Mouse (Mus musculus): Measurements from ENCODE around the gene Nr6a1. TPM values are rescaled to one million over a fixed set of nuclear protein-coding genes. Genes with fewer than 3 reads are reported as not detected.

The Nr6a1 gene
- polyA plus RNA-seq, 1 experiment from 2014 or later = 1.9 TPM

- no peak for ATAC-seq (replicated peaks; ENCODE audit: insufficient number of reproducible peaks, low FRiP score, low TSS enrichment)
- H3K9me3 ChIP-seq (replicated peaks; ENCODE audit: control insufficient read depth, low read length) = no peaks in the 10 kb centered on the region
- no peak overlapping the region for H3K4me3 ChIP-seq (ENCODE audit: low read depth, low read length)
- H3K9ac ChIP-seq (ENCODE audit: low read depth, low read length) = no peak overlapping the region
- no peak overlapping the region for H3K4me2 ChIP-seq
- H3K4me1 ChIP-seq (ENCODE audit: control insufficient read depth, insufficient read depth, low read length) = peaks cover 7% of the 10 kb centered on the region
- no peak overlapping the region for H3K27ac ChIP-seq (ENCODE audit: low read depth, low read length)
- no peaks in the 10 kb centered on the region for H3K27me3 ChIP-seq (ENCODE audit: control insufficient read depth, insufficient read depth, low read length)
- WGBS (ENCODE audit: insufficient replicate concordance) = 71% methylated on average over 3 of the region's 3 CpGs
- H3K36me3 ChIP-seq (ENCODE audit: control insufficient read depth, insufficient read depth, low read length) = no peaks in the 10 kb centered on the region
These were observed 99.6 kb downstream of the Nr6a1 start for GRCm38 (mm10) chr2:38827801-38828306.

GRCm38 (mm10) chr2:38826189-38826588 is 101.3 kb downstream of the Nr6a1 start:
- no peak for ATAC-seq (replicated peaks; ENCODE audit: insufficient number of reproducible peaks, low FRiP score, low TSS enrichment)
- H3K4me2 ChIP-seq = no peak overlapping the region; the same call in 1 of the 2 replicates

GRCm38 (mm10) chr2:38824791-38825768 is 102.4 kb downstream of the Nr6a1 start:
- 12% methylated on average over 15 of the region's 15 CpGs for WGBS (ENCODE audit: insufficient replicate concordance)
- peaks cover 8% of the 10 kb centered on the region for H3K4me1 ChIP-seq (ENCODE audit: control insufficient read depth, insufficient read depth, low read length)
- H3K4me3 ChIP-seq (ENCODE audit: low read depth, low read length) = peak overlapping the region; percentile 56
- peak overlapping the region; percentile 76 for H3K4me2 ChIP-seq
- no peaks in the 10 kb centered on the region for H3K36me3 ChIP-seq (ENCODE audit: control insufficient read depth, insufficient read depth, low read length)
- ATAC-seq (replicated peaks; ENCODE audit: insufficient number of reproducible peaks, low FRiP score, low TSS enrichment) = no peak
- peak overlapping the region; percentile 93 for H3K27ac ChIP-seq (ENCODE audit: low read depth, low read length)
- no peaks in the 10 kb centered on the region for H3K9me3 ChIP-seq (replicated peaks; ENCODE audit: control insufficient read depth, low read length)
- H3K9ac ChIP-seq (ENCODE audit: low read depth, low read length) = peak overlapping the region; percentile 82
- no peaks in the 10 kb centered on the region for H3K27me3 ChIP-seq (ENCODE audit: control insufficient read depth, insufficient read depth, low read length)

More at GRCm38 (mm10) chr2:38826189-38826588, 101.3 kb downstream of the Nr6a1 start:
- Histone ChIP-seq H3K27me3 (ENCODE audit: control insufficient read depth, insufficient read depth, low read length) (no peaks in the 10 kb centered on the region), H3K4me3 (ENCODE audit: low read depth, low read length) (no peak overlapping the region), H3K4me1 (ENCODE audit: control insufficient read depth, insufficient read depth, low read length) (peaks cover 8% of the 10 kb centered on the region), H3K9me3 (replicated peaks; ENCODE audit: control insufficient read depth, low read length) (no peaks in the 10 kb centered on the region), H3K9ac (ENCODE audit: low read depth, low read length) (no peak overlapping the region), H3K27ac (ENCODE audit: low read depth, low read length) (no peak overlapping the region), H3K36me3 (ENCODE audit: control insufficient read depth, insufficient read depth, low read length) (no peaks in the 10 kb centered on the region)

DNA sequence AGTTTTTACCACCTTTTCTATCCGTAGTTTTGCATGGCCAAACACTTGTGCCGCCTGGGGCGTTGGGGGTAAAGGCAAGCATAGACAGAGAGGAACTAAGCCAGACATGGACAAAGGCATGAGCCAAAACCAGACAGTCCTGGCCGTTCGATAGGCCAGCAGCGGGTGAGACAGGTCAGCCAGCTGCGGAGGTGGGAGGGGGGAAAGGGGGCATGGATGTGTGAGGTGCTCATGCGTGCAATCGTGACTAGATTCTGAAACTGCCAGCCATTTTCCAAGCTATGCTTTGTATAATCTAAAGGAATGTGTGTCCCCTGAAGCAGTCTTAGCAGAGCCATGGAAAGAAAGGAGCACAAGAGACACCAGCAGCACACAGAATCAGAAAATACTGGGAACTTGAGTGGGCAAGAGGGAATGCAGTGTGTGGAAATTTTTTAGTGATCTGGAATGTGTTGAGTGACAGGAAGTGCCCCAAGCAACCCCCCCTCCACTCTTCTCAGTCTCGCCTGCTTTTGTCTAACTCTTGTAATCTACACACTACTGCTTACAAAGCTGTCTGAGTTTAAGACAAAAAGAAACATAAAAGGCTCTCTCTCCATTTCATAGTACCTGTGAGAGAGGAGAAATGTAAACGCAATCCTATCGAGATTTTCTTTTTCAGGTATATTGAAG is 103.4 kb downstream of the Nr6a1 start:
- H3K36me3 ChIP-seq (ENCODE audit: control insufficient read depth, insufficient read depth, low read length) = no peaks in the 10 kb centered on the region
- ATAC-seq (replicated peaks; ENCODE audit: insufficient number of reproducible peaks, low FRiP score, low TSS enrichment) = peak; percentile 80
- peak overlapping the region; percentile 99 for H3K27ac ChIP-seq (ENCODE audit: low read depth, low read length)
- 8% methylated on average over 12 of the region's 12 CpGs for WGBS (ENCODE audit: insufficient replicate concordance)
- H3K9me3 ChIP-seq (replicated peaks; ENCODE audit: control insufficient read depth, low read length) = no peaks in the 10 kb centered on the region
- peaks cover 8% of the 10 kb centered on the region for H3K4me1 ChIP-seq (ENCODE audit: control insufficient read depth, insufficient read depth, low read length)
- H3K9ac ChIP-seq (ENCODE audit: low read depth, low read length) = peak overlapping the region; percentile 84
- peak overlapping the region; percentile 46 for H3K4me3 ChIP-seq (ENCODE audit: low read depth, low read length)
- H3K27me3 ChIP-seq (ENCODE audit: control insufficient read depth, insufficient read depth, low read length) = no peaks in the 10 kb centered on the region
- peak overlapping the region; percentile 62 for H3K4me2 ChIP-seq

- no peaks in the 10 kb centered on the region for H3K36me3 ChIP-seq (ENCODE audit: control insufficient read depth, insufficient read depth, low read length)
- H3K4me1 ChIP-seq (ENCODE audit: control insufficient read depth, insufficient read depth, low read length) = peaks cover 8% of the 10 kb centered on the region
- peak overlapping the region; percentile 62 for H3K4me2 ChIP-seq
- WGBS (ENCODE audit: insufficient replicate concordance) = 50% methylated on average over 8 of the region's 8 CpGs
- H3K4me3 ChIP-seq (ENCODE audit: low read depth, low read length) = peak overlapping the region; percentile 46
- H3K27me3 ChIP-seq (ENCODE audit: control insufficient read depth, insufficient read depth, low read length) = no peaks in the 10 kb centered on the region
- H3K27ac ChIP-seq (ENCODE audit: low read depth, low read length) = peak overlapping the region; percentile 99
- no peaks in the 10 kb centered on the region for H3K9me3 ChIP-seq (replicated peaks; ENCODE audit: control insufficient read depth, low read length)
- peak; percentile 3; the same call in 1 of the 2 replicates for ATAC-seq (replicated peaks; ENCODE audit: insufficient number of reproducible peaks, low FRiP score, low TSS enrichment)
- peak overlapping the region; percentile 84 for H3K9ac ChIP-seq (ENCODE audit: low read depth, low read length)
These were observed 104.1 kb downstream of the Nr6a1 start for GRCm38 (mm10) chr2:38823406-38823805.

- peak; percentile 80 for ATAC-seq (replicated peaks; ENCODE audit: insufficient number of reproducible peaks, low FRiP score, low TSS enrichment)
- 30% methylated on average over 6 of the region's 6 CpGs for WGBS (ENCODE audit: insufficient replicate concordance)
These were observed 104.5 kb downstream of the Nr6a1 start for GRCm38 (mm10) chr2:38822995-38823394.

DNA sequence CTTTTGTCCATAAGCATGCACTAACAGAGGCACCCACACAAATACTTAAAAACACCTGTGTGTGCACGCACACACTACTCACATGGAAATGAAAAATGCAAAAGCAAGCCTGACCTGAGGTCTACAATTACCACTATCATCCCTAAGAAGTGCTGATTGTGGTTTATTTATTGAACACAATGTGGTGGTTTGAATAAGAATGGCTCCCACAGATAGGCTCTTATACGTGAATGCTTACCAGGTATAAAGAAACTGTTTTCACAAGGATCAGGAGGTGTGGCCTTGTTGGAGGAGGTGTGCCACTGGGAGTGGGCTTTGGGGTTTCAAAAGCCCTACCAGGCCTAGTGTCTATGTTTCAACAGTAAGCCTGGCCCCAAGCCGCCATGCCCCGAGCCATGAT is 110.0 kb downstream of the Nr6a1 start:
- Histone ChIP-seq H3K9ac (ENCODE audit: low read depth, low read length) (no peak overlapping the region), H3K27ac (ENCODE audit: low read depth, low read length) (no peak overlapping the region), H3K9me3 (replicated peaks; ENCODE audit: control insufficient read depth, low read length) (no peaks in the 10 kb centered on the region), H3K27me3 (ENCODE audit: control insufficient read depth, insufficient read depth, low read length) (no peaks in the 10 kb centered on the region), H3K4me2 (no peak overlapping the region), H3K4me1 (ENCODE audit: control insufficient read depth, insufficient read depth, low read length) (no peaks in the 10 kb centered on the region), H3K4me3 (ENCODE audit: low read depth, low read length) (no peak overlapping the region), H3K36me3 (ENCODE audit: control insufficient read depth, insufficient read depth, low read length) (no peaks in the 10 kb centered on the region)
- 82% methylated on average over 4 of the region's 4 CpGs for WGBS (ENCODE audit: insufficient replicate concordance)
- no peak for ATAC-seq (replicated peaks; ENCODE audit: insufficient number of reproducible peaks, low FRiP score, low TSS enrichment)

More at GRCm38 (mm10) chr2:38822995-38823394, 104.5 kb downstream of the Nr6a1 start:
- Histone ChIP-seq H3K4me2 (peak overlapping the region; percentile 62), H3K9me3 (replicated peaks; ENCODE audit: control insufficient read depth, low read length) (no peaks in the 10 kb centered on the region), H3K36me3 (ENCODE audit: control insufficient read depth, insufficient read depth, low read length) (no peaks in the 10 kb centered on the region), H3K4me3 (ENCODE audit: low read depth, low read length) (peak overlapping the region; percentile 46), H3K27me3 (ENCODE audit: control insufficient read depth, insufficient read depth, low read length) (no peaks in the 10 kb centered on the region), H3K4me1 (ENCODE audit: control insufficient read depth, insufficient read depth, low read length) (peaks cover 8% of the 10 kb centered on the region), H3K27ac (ENCODE audit: low read depth, low read length) (peak overlapping the region; percentile 99), H3K9ac (ENCODE audit: low read depth, low read length) (peak overlapping the region; percentile 84)

- Histone ChIP-seq H3K9ac (ENCODE audit: low read depth, low read length) (no peak overlapping the region), H3K36me3 (ENCODE audit: control insufficient read depth, insufficient read depth, low read length) (no peaks in the 10 kb centered on the region), H3K27me3 (ENCODE audit: control insufficient read depth, insufficient read depth, low read length) (no peaks in the 10 kb centered on the region), H3K4me2 (no peak overlapping the region), H3K9me3 (replicated peaks; ENCODE audit: control insufficient read depth, low read length) (no peaks in the 10 kb centered on the region), H3K27ac (ENCODE audit: low read depth, low read length) (no peak overlapping the region), H3K4me1 (ENCODE audit: control insufficient read depth, insufficient read depth, low read length) (no peaks in the 10 kb centered on the region), H3K4me3 (ENCODE audit: low read depth, low read length) (no peak overlapping the region)
- WGBS (ENCODE audit: insufficient replicate concordance) = 22% methylated on average over 3 of the region's 3 CpGs
- ATAC-seq (replicated peaks; ENCODE audit: insufficient number of reproducible peaks, low FRiP score, low TSS enrichment) = no peak
These were observed 130.3 kb downstream of the Nr6a1 start for GRCm38 (mm10) chr2:38797087-38797624.

Data from heart, embryonic 11.5 days (tissue).